Mouse (Mus musculus) kidney, adult 8-10 months (tissue): ENCODE results near the gene Wdr20.

Experiments used
- DNase-seq, 2 experiments: peaks; one replicate each; pipeline ENCODE4 v3.0.0; 2022

Gene Wdr20

GRCm38 (mm10) chr12:110781181-110781580 is 43.4 kb downstream of the Wdr20 start:
- DNase-seq = no peak

GRCm38 (mm10) chr12:110782278-110782677 is 44.5 kb downstream of the Wdr20 start:
- DNase-seq = no peak

- DNase-seq = no peak
Measured at GRCm38 (mm10) chr12:110784211-110784610, 46.5 kb downstream of the Wdr20 start.

GRCm38 (mm10) chr12:110786243-110786642 is 48.5 kb downstream of the Wdr20 start:
- DNase-seq = no peak

- DNase-seq = no peak
Measured at GRCm38 (mm10) chr12:110790580-110790979, 52.8 kb downstream of the Wdr20 start.

- DNase-seq = no peak
Measured at GRCm38 (mm10) chr12:110791026-110791425, 53.3 kb downstream of the Wdr20 start.

- DNase-seq = no peak
Measured at GRCm38 (mm10) chr12:110795035-110795434, 57.3 kb downstream of the Wdr20 start.

GRCm38 (mm10) chr12:110796748-110797147 is 59.0 kb downstream of the Wdr20 start:
- peak in 1 of 2 experiments; percentile 29 for DNase-seq

- DNase-seq = no peak
Measured at GRCm38 (mm10) chr12:110797202-110797601, 59.5 kb downstream of the Wdr20 start.

GRCm38 (mm10) chr12:110797842-110798431 is 60.2 kb downstream of the Wdr20 start:
- DNase-seq = peak; percentile 50 to 68

- no peak for DNase-seq
Measured at GRCm38 (mm10) chr12:110799226-110799625, 61.5 kb downstream of the Wdr20 start.

GRCm38 (mm10) chr12:110801876-110802464 is 64.2 kb downstream of the Wdr20 start:
- no peak for DNase-seq

GRCm38 (mm10) chr12:110802674-110803297 is 65.0 kb downstream of the Wdr20 start:
- no peak for DNase-seq

GRCm38 (mm10) chr12:110804261-110804660 is 66.5 kb downstream of the Wdr20 start:
- no peak for DNase-seq

GRCm38 (mm10) chr12:110806301-110806970 is 68.7 kb downstream of the Wdr20 start:
- DNase-seq = peak in 1 of 2 experiments; percentile 52

- DNase-seq = no peak
Measured at GRCm38 (mm10) chr12:110808430-110808829, 70.7 kb downstream of the Wdr20 start.

- no peak for DNase-seq
Measured at GRCm38 (mm10) chr12:110808848-110809247, 71.1 kb downstream of the Wdr20 start.

- DNase-seq = no peak
Measured at GRCm38 (mm10) chr12:110813132-110813531, 75.4 kb downstream of the Wdr20 start.

- no peak for DNase-seq
Measured at GRCm38 (mm10) chr12:110813624-110814023, 75.9 kb downstream of the Wdr20 start.

- DNase-seq = no peak
Measured at GRCm38 (mm10) chr12:110814924-110815323, 77.2 kb downstream of the Wdr20 start.

GRCm38 (mm10) chr12:110816833-110817232 is 79.1 kb downstream of the Wdr20 start:
- no peak for DNase-seq

GRCm38 (mm10) chr12:110819367-110819766 is 81.6 kb downstream of the Wdr20 start:
- no peak for DNase-seq

GRCm38 (mm10) chr12:110821787-110822186 is 84.0 kb downstream of the Wdr20 start:
- no peak for DNase-seq

GRCm38 (mm10) chr12:110822366-110822765 is 84.6 kb downstream of the Wdr20 start:
- no peak for DNase-seq
